Mouse (Mus musculus) midbrain, embryonic 13.5 days (tissue): ENCODE results near the gene Lrrfip1. TPM values are rescaled to one million over a fixed set of nuclear protein-coding genes. Genes with fewer than 3 reads are reported as not detected.

Experiments
- ATAC-seq: fragments of 200-750 bp; cut with Nextera tagmentation; 2 replicates; pipeline ENCODE4 v1.8.0; 2017; ENCODE audit warnings: mild to moderate bottlenecking, moderate TSS enrichment, moderate library complexity
- H3K27ac ChIP-seq: fragments of 300-500 bp; sonication (generic); 2 replicates; pipeline ENCODE4 v1.5.1; 2015; ENCODE audit warnings: inconsistent platforms, mild to moderate bottlenecking, moderate library complexity
- H3K27me3 ChIP-seq: fragments of 300-500 bp; sonication (generic); 2 replicates; pipeline ENCODE4 v1.6.1; 2015; ENCODE audit warnings: mild to moderate bottlenecking, inconsistent platforms
- H3K36me3 ChIP-seq: fragments of 300-500 bp; sonication (generic); 2 replicates; pipeline ENCODE4 v1.6.1; 2015; ENCODE audit warnings: mild to moderate bottlenecking, inconsistent platforms
- H3K4me1 ChIP-seq: fragments of 300-500 bp; sonication (generic); replicated peaks from 2 replicates; pipeline ENCODE4 v1.6.1; 2015; ENCODE audit warnings: inconsistent platforms
- H3K4me2 ChIP-seq: fragments of 300-500 bp; sonication (generic); replicated peaks from 2 replicates; pipeline ENCODE4 v1.6.1; 2015; ENCODE audit warnings: moderate library complexity, mild to moderate bottlenecking, inconsistent platforms
- H3K4me3 ChIP-seq: fragments of 300-500 bp; sonication (generic); replicated peaks from 2 replicates; pipeline ENCODE4 v1.5.1; 2015; ENCODE audit warnings: mild to moderate bottlenecking, inconsistent platforms
- H3K9ac ChIP-seq: fragments of 300-500 bp; sonication (generic); replicated peaks from 2 replicates; pipeline ENCODE4 v1.6.1; 2015; ENCODE audit warnings: mild to moderate bottlenecking, inconsistent platforms
- H3K9me3 ChIP-seq: fragments of 300-500 bp; sonication (generic); 2 replicates; pipeline ENCODE4 v1.6.1; 2016; ENCODE audit warnings: mild to moderate bottlenecking, inconsistent platforms
- WGBS: fragments of 180-500 bp; shearing (Covaris S2); methylation state at CpG from one replicate; pipeline ENCODE4 v1.1.7; 2015; 5-methylcytosine and 5-hydroxymethylcytosine counted together
- polyA plus RNA-seq: library from polyadenylated mRNA; unstranded; fragments of >200 nt; fragmentation: Nextera tagmentation; extraction: Ambion mirVana; gene quantifications from 2 replicates; pipeline ENCODE4 v1.2.1, GENCODE M21; 2015

Lrrfip1 gene
- polyA plus RNA-seq, 1 experiment from 2014 or later, result 23.0 TPM

- H3K9me3 ChIP-seq, result no peaks in the 10 kb centered on the region
- peaks cover 17% of the 10 kb centered on the region for H3K4me1 ChIP-seq
- peak; percentile 93 for ATAC-seq
- H3K27me3 ChIP-seq, result peaks cover 34% of the 10 kb centered on the region
- no peaks in the 10 kb centered on the region for H3K36me3 ChIP-seq
- peak overlapping the region; percentile 67 for H3K9ac ChIP-seq
- peak overlapping the region; percentile 49 for H3K4me3 ChIP-seq
- WGBS, result under 1% methylated on average over 28 of the region's 28 CpGs
- H3K4me2 ChIP-seq, result peak overlapping the region; percentile 95
- no peak overlapping the region for H3K27ac ChIP-seq
Measured at GRCm38 (mm10) chr1:91052747-91053181, 54.2 kb downstream of the Lrrfip1 start.

DNA sequence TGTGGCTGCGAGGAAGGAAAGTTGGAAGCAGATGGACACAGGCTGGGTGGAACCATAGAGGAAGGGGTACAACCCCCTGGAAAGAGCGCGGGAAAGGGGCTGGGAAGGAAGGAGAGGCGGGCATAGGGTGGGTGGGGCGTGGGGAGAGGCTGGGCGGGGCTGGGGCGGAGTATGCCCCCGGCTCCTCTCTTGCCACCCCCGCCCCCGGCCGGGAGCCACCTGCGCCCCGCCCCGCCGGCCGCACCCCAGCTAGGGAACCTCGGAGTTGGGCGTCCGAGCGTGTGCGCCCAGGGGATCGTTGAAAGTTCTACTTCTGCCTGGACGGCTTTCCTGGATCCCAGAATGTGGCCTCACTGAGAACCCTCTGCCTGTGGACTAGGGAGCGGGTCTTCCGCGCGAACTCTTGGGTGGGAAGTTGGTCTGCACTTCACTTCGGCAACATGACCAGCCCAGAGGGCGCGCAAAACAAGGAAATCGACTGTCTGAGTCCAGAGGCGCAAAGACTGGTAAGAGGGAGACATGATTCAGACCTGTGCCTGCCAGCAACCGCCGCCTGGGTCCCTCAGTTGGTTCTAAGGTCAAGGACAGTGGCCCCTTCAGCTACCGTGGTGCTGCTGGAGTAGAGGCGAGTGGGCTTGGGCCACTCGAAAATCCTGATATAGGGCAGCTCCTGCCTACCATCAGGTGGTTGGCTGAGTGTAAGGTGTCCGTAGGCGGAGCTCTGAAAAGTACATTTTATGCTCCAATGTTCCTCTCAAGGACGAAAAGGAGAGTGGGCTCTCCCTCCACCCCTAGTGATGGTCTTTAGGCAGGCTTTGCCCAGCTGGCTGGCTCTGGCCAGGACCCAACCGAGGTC is 54.9 kb downstream of the Lrrfip1 start:
- peaks cover 34% of the 10 kb centered on the region for H3K27me3 ChIP-seq
- H3K4me3 ChIP-seq, result peak overlapping the region; percentile 49
- H3K27ac ChIP-seq, result no peak overlapping the region
- peak overlapping the region; percentile 67 for H3K9ac ChIP-seq
- peak overlapping the region; percentile 95 for H3K4me2 ChIP-seq
- no peaks in the 10 kb centered on the region for H3K9me3 ChIP-seq
- 4% methylated on average over 34 of the region's 41 CpGs for WGBS
- no peaks in the 10 kb centered on the region for H3K36me3 ChIP-seq
- peaks cover 17% of the 10 kb centered on the region for H3K4me1 ChIP-seq
- no peak; the same call in 1 of the 2 replicates for ATAC-seq

DNA sequence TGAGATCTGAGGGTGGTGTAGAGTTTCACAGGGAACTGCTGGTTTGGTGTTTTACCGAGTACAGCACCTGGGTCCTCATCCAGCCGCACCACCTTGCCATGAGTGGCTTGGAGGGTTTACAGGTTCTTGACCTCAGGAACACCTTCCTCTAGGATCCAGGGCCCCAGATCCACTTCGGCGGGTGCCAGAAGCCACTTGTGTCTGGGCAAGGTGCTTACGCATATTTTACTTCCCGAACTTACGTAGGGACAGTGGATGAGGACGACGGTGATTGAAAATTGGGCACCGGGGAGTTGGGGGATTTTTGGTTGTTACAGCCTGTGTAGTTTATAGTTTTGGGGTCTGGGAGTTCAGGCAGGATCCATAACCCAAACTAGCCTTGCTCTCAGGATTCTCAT is 55.5 kb downstream of the Lrrfip1 start:
- H3K27me3 ChIP-seq, result peaks cover 34% of the 10 kb centered on the region
- peak overlapping the region; percentile 95 for H3K4me2 ChIP-seq
- H3K4me3 ChIP-seq, result peak overlapping the region; percentile 49; the same call in 1 of the 2 replicates
- 66% methylated on average over 10 of the region's 10 CpGs for WGBS
- peaks cover 17% of the 10 kb centered on the region for H3K4me1 ChIP-seq
- ATAC-seq, result no peak
- no peak overlapping the region for H3K9ac ChIP-seq
- H3K36me3 ChIP-seq, result no peaks in the 10 kb centered on the region
- H3K27ac ChIP-seq, result no peak overlapping the region
- no peaks in the 10 kb centered on the region for H3K9me3 ChIP-seq

GRCm38 (mm10) chr1:91054815-91055214 is 56.3 kb downstream of the Lrrfip1 start:
- WGBS, result 72% methylated on average over 3 of the region's 3 CpGs
- no peak overlapping the region for H3K4me2 ChIP-seq
- H3K36me3 ChIP-seq, result no peaks in the 10 kb centered on the region
- H3K4me3 ChIP-seq, result no peak overlapping the region
- H3K9me3 ChIP-seq, result no peaks in the 10 kb centered on the region
- H3K9ac ChIP-seq, result no peak overlapping the region
- peaks cover 34% of the 10 kb centered on the region for H3K27me3 ChIP-seq
- H3K4me1 ChIP-seq, result peaks cover 17% of the 10 kb centered on the region
- no peak for ATAC-seq
- no peak overlapping the region for H3K27ac ChIP-seq

DNA sequence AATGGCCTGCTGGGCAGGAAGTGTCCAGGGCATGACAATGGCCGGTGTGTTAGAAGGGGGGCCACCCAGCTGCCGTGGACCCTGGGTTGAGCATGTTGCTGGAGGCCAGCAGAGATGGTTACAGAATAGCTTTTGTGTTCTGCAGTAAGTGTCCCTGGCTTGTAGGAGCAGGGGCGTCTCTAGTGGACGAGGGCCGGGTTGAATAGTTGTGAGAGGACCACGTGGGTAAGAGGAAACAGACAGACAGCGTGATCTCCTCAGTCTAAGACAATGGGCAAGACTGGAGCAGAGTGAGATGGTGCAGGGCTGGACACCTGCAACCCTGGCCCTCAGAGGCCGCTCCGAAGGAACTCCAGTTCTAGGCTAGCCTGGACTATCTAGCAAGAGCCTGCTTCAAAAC is 57.2 kb downstream of the Lrrfip1 start:
- Histone ChIP-seq H3K9ac (no peak overlapping the region), H3K27ac (no peak overlapping the region), H3K36me3 (no peaks in the 10 kb centered on the region), H3K4me2 (no peak overlapping the region), H3K4me1 (peaks cover 17% of the 10 kb centered on the region), H3K4me3 (no peak overlapping the region), H3K9me3 (no peaks in the 10 kb centered on the region), H3K27me3 (peaks cover 34% of the 10 kb centered on the region)
- WGBS, result 70% methylated on average over 9 of the region's 9 CpGs
- ATAC-seq, result no peak

DNA sequence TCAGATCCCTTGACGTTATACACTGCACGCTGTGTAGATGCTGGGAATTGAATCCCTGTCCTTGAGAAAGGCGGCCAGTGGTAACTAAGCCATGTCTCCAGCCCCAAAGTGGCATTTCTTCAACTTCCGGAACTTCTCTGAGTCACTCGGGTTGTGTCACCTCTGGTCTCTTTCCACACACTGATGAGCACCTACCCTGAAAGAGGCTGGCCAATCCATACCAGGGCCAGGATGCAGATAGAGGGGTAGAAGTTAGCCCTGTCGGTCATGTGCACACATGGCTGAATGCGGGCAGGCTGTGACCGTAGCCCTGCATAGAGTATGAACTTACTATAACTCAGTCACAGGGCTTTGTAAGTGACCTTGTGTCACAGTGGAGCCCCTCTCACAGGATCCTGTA is 57.9 kb downstream of the Lrrfip1 start:
- Histone ChIP-seq H3K4me1 (peaks cover 20% of the 10 kb centered on the region), H3K9me3 (no peaks in the 10 kb centered on the region), H3K27ac (no peak overlapping the region), H3K9ac (no peak overlapping the region), H3K27me3 (peaks cover 29% of the 10 kb centered on the region), H3K4me2 (no peak overlapping the region), H3K4me3 (no peak overlapping the region), H3K36me3 (no peaks in the 10 kb centered on the region)
- no peak for ATAC-seq
- 85% methylated on average over 8 of the region's 8 CpGs for WGBS

DNA sequence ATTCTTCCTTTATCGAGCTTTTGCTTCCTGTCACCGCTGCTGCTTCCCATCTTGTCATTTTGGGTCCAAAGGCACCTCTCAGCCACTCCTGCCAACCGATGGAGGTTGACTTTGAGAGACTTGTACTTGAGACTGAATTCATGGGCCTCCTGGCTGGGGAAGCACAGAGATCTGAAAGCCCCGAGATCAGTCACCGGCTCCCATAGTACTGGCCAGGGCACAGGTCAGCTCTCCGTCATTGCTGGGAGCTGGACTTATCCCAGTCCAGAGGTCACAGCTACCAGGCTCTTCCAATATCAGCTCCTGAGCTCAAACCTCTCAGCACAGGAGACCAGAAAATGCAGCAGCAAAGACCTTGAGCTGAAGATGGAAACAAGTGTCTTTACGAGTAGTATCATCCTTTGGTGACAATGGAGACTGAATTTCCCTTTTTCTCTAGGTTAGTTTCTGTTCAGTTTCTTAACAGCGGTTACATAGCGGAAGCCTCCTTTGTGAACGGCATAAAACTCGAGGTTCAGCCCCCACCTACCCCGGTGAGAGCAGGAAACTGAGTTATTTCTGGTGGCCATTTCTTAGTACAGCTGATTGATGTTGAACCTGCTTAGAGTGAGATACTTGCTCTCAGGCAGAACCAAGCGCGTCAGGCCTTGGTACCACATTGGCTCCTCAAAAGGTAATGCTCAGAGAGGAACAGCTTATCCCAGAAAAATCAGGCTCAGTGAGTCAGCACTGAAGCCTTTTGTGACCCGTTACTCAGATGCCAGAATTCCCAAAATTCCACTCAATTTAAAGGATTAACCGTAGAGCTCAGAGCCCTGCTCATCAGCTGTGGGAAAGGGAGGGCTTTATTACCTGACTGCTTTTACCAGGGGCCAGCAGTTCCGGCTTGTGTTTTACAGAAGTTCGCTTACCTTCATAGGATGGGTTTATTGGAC is 59.0 kb downstream of the Lrrfip1 start:
- H3K4me3 ChIP-seq, result no peak overlapping the region
- 71% methylated on average over 18 of the region's 18 CpGs for WGBS
- peaks cover 24% of the 10 kb centered on the region for H3K4me1 ChIP-seq
- H3K27ac ChIP-seq, result no peak overlapping the region
- ATAC-seq, result no peak
- peaks cover 17% of the 10 kb centered on the region for H3K27me3 ChIP-seq
- no peak overlapping the region for H3K9ac ChIP-seq
- no peak overlapping the region for H3K4me2 ChIP-seq
- H3K9me3 ChIP-seq, result no peaks in the 10 kb centered on the region
- H3K36me3 ChIP-seq, result no peaks in the 10 kb centered on the region

DNA sequence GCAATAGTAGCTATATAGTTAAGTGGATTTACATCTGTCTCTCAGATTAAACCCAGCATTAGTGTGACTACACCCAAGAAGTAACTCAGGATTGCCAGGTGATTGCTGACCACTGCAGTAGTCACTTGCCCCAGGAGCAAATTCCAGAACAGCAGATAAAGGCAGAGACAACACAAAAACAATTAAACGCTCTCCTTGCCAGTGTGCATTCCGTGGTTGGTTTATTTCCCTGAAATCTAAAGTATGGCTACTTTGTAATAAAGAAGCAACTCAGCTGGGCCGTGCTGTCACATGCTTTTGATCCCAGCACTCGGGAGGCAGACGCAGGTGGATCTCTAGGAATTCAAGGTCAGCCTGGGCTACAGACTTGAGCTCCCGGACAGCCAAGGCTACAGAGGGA is 59.7 kb downstream of the Lrrfip1 start:
- H3K9ac ChIP-seq, result no peak overlapping the region
- ATAC-seq, result no peak
- WGBS, result 71% methylated on average over 6 of the region's 6 CpGs

GRCm38 (mm10) chr1:91059792-91060604 is 61.5 kb downstream of the Lrrfip1 start:
- Histone ChIP-seq H3K9me3 (no peaks in the 10 kb centered on the region), H3K27me3 (no peaks in the 10 kb centered on the region; the same call in 1 of the 2 replicates), H3K4me3 (no peak overlapping the region), H3K27ac (no peak overlapping the region), H3K9ac (no peak overlapping the region), H3K4me2 (no peak overlapping the region), H3K36me3 (no peaks in the 10 kb centered on the region), H3K4me1 (peaks cover 13% of the 10 kb centered on the region)
- ATAC-seq, result no peak
- 82% methylated on average over 9 of the region's 9 CpGs for WGBS

More for the DNA sequence above, 59.7 kb downstream of the Lrrfip1 start:
- Histone ChIP-seq H3K36me3 (no peaks in the 10 kb centered on the region), H3K4me3 (no peak overlapping the region), H3K4me2 (no peak overlapping the region), H3K27ac (no peak overlapping the region), H3K27me3 (peaks cover 10% of the 10 kb centered on the region), H3K9me3 (no peaks in the 10 kb centered on the region), H3K4me1 (peaks cover 20% of the 10 kb centered on the region)

DNA sequence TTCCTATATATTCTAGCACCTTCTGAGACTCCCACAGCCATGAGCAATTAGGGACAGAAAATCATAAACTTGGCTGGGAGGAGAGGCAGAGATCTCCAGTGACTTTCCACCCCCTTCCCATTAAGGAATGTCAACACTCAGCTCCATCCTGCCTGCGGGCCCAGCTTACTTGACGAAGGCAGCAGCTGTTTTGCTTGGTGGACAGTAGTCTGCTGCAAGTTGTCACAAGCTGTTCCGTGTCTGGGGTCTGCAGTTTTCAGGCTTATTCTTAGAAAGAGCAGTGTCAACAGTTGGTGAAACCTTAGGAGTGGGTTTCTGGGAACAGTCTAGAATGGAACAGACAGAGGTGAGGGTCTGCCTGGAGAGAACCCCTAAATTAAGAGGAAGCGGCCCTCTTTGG is 62.6 kb downstream of the Lrrfip1 start:
- 83% methylated on average over 4 of the region's 4 CpGs for WGBS
- ATAC-seq, result no peak

DNA sequence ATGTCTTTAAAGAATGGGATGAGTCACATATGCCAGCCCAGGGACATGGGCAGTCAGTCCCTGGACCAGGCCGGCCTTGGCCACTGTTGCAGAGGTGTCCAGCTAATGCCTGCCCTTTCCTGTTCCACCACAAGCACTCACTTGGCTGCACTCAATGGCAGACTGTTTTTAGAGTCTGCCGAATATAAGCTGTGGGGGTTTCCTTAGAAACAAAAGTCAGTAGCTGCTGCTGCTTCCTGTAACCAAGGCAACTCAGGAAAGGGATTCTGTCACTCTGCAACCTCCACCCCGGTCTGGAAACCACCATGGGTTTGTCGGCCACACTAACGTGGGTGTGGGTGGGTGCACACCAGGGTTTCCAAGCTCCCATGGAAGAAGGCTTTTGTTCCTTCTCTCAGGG is 63.8 kb downstream of the Lrrfip1 start:
- no peaks in the 10 kb centered on the region for H3K36me3 ChIP-seq
- no peaks in the 10 kb centered on the region for H3K27me3 ChIP-seq
- H3K27ac ChIP-seq, result peak overlapping the region; percentile 30; the same call in 1 of the 2 replicates
- H3K9ac ChIP-seq, result 0 out of 2 replicates have a peak overlapping the region, but pooled peaks have one; percentile 10
- ATAC-seq, result peak; percentile 34
- H3K4me2 ChIP-seq, result no peak overlapping the region
- 27% methylated on average over 5 of the region's 5 CpGs for WGBS
- peaks cover 13% of the 10 kb centered on the region for H3K4me1 ChIP-seq
- no peaks in the 10 kb centered on the region for H3K9me3 ChIP-seq
- H3K4me3 ChIP-seq, result no peak overlapping the region

More for the DNA sequence above, 62.6 kb downstream of the Lrrfip1 start:
- Histone ChIP-seq H3K4me1 (peaks cover 13% of the 10 kb centered on the region), H3K27ac (no peak overlapping the region), H3K4me2 (no peak overlapping the region), H3K9ac (no peak overlapping the region), H3K9me3 (no peaks in the 10 kb centered on the region), H3K27me3 (no peaks in the 10 kb centered on the region), H3K4me3 (no peak overlapping the region), H3K36me3 (no peaks in the 10 kb centered on the region)
